Mouse (Mus musculus): ENCODE measurements around the gene Msi2. TPM values are rescaled to one million over a fixed set of nuclear protein-coding genes. Genes with fewer than 3 reads are reported as not detected.

The Msi2 gene
- total and polyA plus RNA-seq, 2 experiments from 2014 or later = 33.0 to 170 TPM

- H3K4me1 ChIP-seq (ENCODE audit: insufficient read depth, low read length) = no peaks in the 10 kb centered on the region
- DNase-seq (ENCODE audit: low spot score) (no peak), ATAC-seq (no peak)
- H3K9me3 ChIP-seq (ENCODE audit: low read length) = no peaks in the 10 kb centered on the region
- H3K36me3 ChIP-seq (ENCODE audit: insufficient read depth, low read length) = no peaks in the 10 kb centered on the region
- no peak overlapping the region for H3K9ac ChIP-seq (replicated peaks; ENCODE audit: low read length)
- no peaks in the 10 kb centered on the region for H3K27me3 ChIP-seq (ENCODE audit: insufficient read depth, low read length)
- H3K4me3 ChIP-seq (ENCODE audit: low read length) = no peak overlapping the region
- TF ChIP-seq CTCF (IDR thresholded peaks at IDR 0.05; ENCODE audit: low read depth) = no peak
- 85% methylated on average over 13 of the region's 13 CpGs for WGBS
- H3K4me2 ChIP-seq (ENCODE audit: low read depth, low read length) = no peak overlapping the region
- no peak overlapping the region for H3K27ac ChIP-seq
These were observed 21.4 kb upstream of the Msi2 start for GRCm38 (mm10) chr11:88739574-88740295.

- no peaks in the 10 kb centered on the region for H3K9me3 ChIP-seq (ENCODE audit: low read length)
- H3K9ac ChIP-seq (replicated peaks; ENCODE audit: low read length) = no peak overlapping the region
- WGBS = 33% methylated on average over 5 of the region's 5 CpGs
- H3K4me2 ChIP-seq (ENCODE audit: low read depth, low read length) = no peak overlapping the region
- no peaks in the 10 kb centered on the region for H3K4me1 ChIP-seq (ENCODE audit: insufficient read depth, low read length)
- no peaks in the 10 kb centered on the region for H3K27me3 ChIP-seq (ENCODE audit: insufficient read depth, low read length)
- no peak overlapping the region for H3K27ac ChIP-seq
- no peak overlapping the region for H3K4me3 ChIP-seq (ENCODE audit: low read length)
- no peak for ATAC-seq
- DNase-seq (ENCODE audit: low spot score) = no peak
- no peak for TF ChIP-seq CTCF (IDR thresholded peaks at IDR 0.05; ENCODE audit: low read depth)
- H3K36me3 ChIP-seq (ENCODE audit: insufficient read depth, low read length) = no peaks in the 10 kb centered on the region
These were observed 11.1 kb upstream of the Msi2 start for GRCm38 (mm10) chr11:88729363-88729762.

- ATAC-seq (no peak), DNase-seq (ENCODE audit: low spot score) (peak; percentile 80)
- no peaks in the 10 kb centered on the region for H3K27me3 ChIP-seq (ENCODE audit: insufficient read depth, low read length)
- no peak overlapping the region for H3K9ac ChIP-seq (replicated peaks; ENCODE audit: low read length)
- H3K36me3 ChIP-seq (ENCODE audit: insufficient read depth, low read length) = no peaks in the 10 kb centered on the region
- H3K4me1 ChIP-seq (ENCODE audit: insufficient read depth, low read length) = no peaks in the 10 kb centered on the region
- TF ChIP-seq CTCF (IDR thresholded peaks at IDR 0.05; ENCODE audit: low read depth) = peak; percentile 97
- no peak overlapping the region for H3K27ac ChIP-seq
- 4% methylated on average over 6 of the region's 6 CpGs for WGBS
- no peaks in the 10 kb centered on the region for H3K9me3 ChIP-seq (ENCODE audit: low read length)
- no peak overlapping the region for H3K4me3 ChIP-seq (ENCODE audit: low read length)
- no peak overlapping the region for H3K4me2 ChIP-seq (ENCODE audit: low read depth, low read length)
These were observed 10.2 kb upstream of the Msi2 start for GRCm38 (mm10) chr11:88728508-88728890.

- no peak overlapping the region for H3K4me3 ChIP-seq (ENCODE audit: low read length)
- DNase-seq (ENCODE audit: low spot score) = no peak
- ATAC-seq = peak; percentile 40; the same call in 1 of the 2 replicates
- H3K4me2 ChIP-seq (ENCODE audit: low read depth, low read length) = no peak overlapping the region
- no peaks in the 10 kb centered on the region for H3K9me3 ChIP-seq (ENCODE audit: low read length)
- H3K27me3 ChIP-seq (ENCODE audit: insufficient read depth, low read length) = no peaks in the 10 kb centered on the region
- H3K27ac ChIP-seq = no peak overlapping the region
- TF ChIP-seq CTCF (IDR thresholded peaks at IDR 0.05; ENCODE audit: low read depth) = no peak
- 39% methylated on average over 20 of the region's 20 CpGs for WGBS
- H3K9ac ChIP-seq (replicated peaks; ENCODE audit: low read length) = no peak overlapping the region
- no peaks in the 10 kb centered on the region for H3K4me1 ChIP-seq (ENCODE audit: insufficient read depth, low read length)
- no peaks in the 10 kb centered on the region for H3K36me3 ChIP-seq (ENCODE audit: insufficient read depth, low read length)
These were observed 9.6 kb upstream of the Msi2 start for GRCm38 (mm10) chr11:88727768-88728507.

- no peak overlapping the region for H3K4me3 ChIP-seq (ENCODE audit: low read length)
- no peak overlapping the region for H3K27ac ChIP-seq
- H3K4me1 ChIP-seq (ENCODE audit: insufficient read depth, low read length) = peaks cover 3% of the 10 kb centered on the region; the same call in 1 of the 2 replicates
- no peak for ATAC-seq
- no peaks in the 10 kb centered on the region for H3K27me3 ChIP-seq (ENCODE audit: insufficient read depth, low read length)
- no peaks in the 10 kb centered on the region for H3K9me3 ChIP-seq (ENCODE audit: low read length)
- no peak for DNase-seq (ENCODE audit: low spot score)
- WGBS = 55% methylated on average over 10 of the region's 10 CpGs
- TF ChIP-seq CTCF (IDR thresholded peaks at IDR 0.05; ENCODE audit: low read depth) = no peak
- H3K36me3 ChIP-seq (ENCODE audit: insufficient read depth, low read length) = no peaks in the 10 kb centered on the region
- no peak overlapping the region for H3K9ac ChIP-seq (replicated peaks; ENCODE audit: low read length)
- no peak overlapping the region for H3K4me2 ChIP-seq (ENCODE audit: low read depth, low read length)
These were observed 2.9 kb upstream of the Msi2 start for GRCm38 (mm10) chr11:88721144-88721636.

- H3K36me3 ChIP-seq (ENCODE audit: insufficient read depth, low read length) = no peaks in the 10 kb centered on the region
- peaks cover 3% of the 10 kb centered on the region; the same call in 1 of the 2 replicates for H3K4me1 ChIP-seq (ENCODE audit: insufficient read depth, low read length)
- H3K27me3 ChIP-seq (ENCODE audit: insufficient read depth, low read length) = no peaks in the 10 kb centered on the region
- ATAC-seq (no peak), DNase-seq (ENCODE audit: low spot score) (no peak)
- H3K9ac ChIP-seq (replicated peaks; ENCODE audit: low read length) = no peak overlapping the region
- no peaks in the 10 kb centered on the region for H3K9me3 ChIP-seq (ENCODE audit: low read length)
- WGBS = 72% methylated on average over 13 of the region's 13 CpGs
- H3K4me3 ChIP-seq (ENCODE audit: low read length) = no peak overlapping the region
- no peak overlapping the region for H3K27ac ChIP-seq
- H3K4me2 ChIP-seq (ENCODE audit: low read depth, low read length) = no peak overlapping the region
- no peak for TF ChIP-seq CTCF (IDR thresholded peaks at IDR 0.05; ENCODE audit: low read depth)
These were observed 2.2 kb upstream of the Msi2 start for GRCm38 (mm10) chr11:88720261-88721143.
